Mouse (Mus musculus) mesoderm, embryonic 11.5 days (tissue): ENCODE data around the gene Gnb2.

Source experiments
- DNase-seq: peaks from one replicate; pipeline ENCODE4 v3.0.0-alpha.2; 2012; ENCODE audit warnings: low read depth, low spot score

The Gnb2 gene

GRCm38 (mm10) chr5:137519691-137520550 is 13.4 kb downstream of the Gnb2 start:
- no peak for DNase-seq

GRCm38 (mm10) chr5:137518436-137518835 is 14.9 kb downstream of the Gnb2 start, which contains the start of gene Gigyf1:
Gene Gigyf1, plus strand, starts transcription at chr5:137518548.
- DNase-seq: peak; percentile 34

- DNase-seq: no peak
These were observed 18.5 kb downstream of the Gnb2 start for GRCm38 (mm10) chr5:137514811-137515210.

- no peak for DNase-seq
These were observed 19.2 kb downstream of the Gnb2 start for GRCm38 (mm10) chr5:137513951-137514721.

GRCm38 (mm10) chr5:137512847-137513794 is 20.2 kb downstream of the Gnb2 start:
- peak; percentile 58 for DNase-seq

- DNase-seq: no peak
These were observed 21.6 kb downstream of the Gnb2 start for GRCm38 (mm10) chr5:137511706-137512105.

- no peak for DNase-seq
These were observed 22.5 kb downstream of the Gnb2 start for GRCm38 (mm10) chr5:137510573-137511390.

- peak; percentile 73 for DNase-seq
These were observed 23.3 kb downstream of the Gnb2 start for GRCm38 (mm10) chr5:137510014-137510501.

GRCm38 (mm10) chr5:137504041-137504440 is 29.3 kb downstream of the Gnb2 start:
- no peak for DNase-seq

- peak; percentile 87 for DNase-seq
These were observed 30.6 kb downstream of the Gnb2 start for GRCm38 (mm10) chr5:137502667-137503110.

GRCm38 (mm10) chr5:137501709-137502666 is 31.3 kb downstream of the Gnb2 start, which contains the start of gene Pop7:
Gene Pop7, minus strand, starts transcription at chr5:137502518.
- peak; percentile 100 for DNase-seq

- DNase-seq: no peak
These were observed 33.1 kb downstream of the Gnb2 start for GRCm38 (mm10) chr5:137500186-137500585.

- DNase-seq: no peak
These were observed 39.5 kb downstream of the Gnb2 start for GRCm38 (mm10) chr5:137493831-137494230.

- DNase-seq: no peak
These were observed 41.8 kb downstream of the Gnb2 start for GRCm38 (mm10) chr5:137491559-137491958.

- DNase-seq: peak; percentile 33
These were observed 45.7 kb downstream of the Gnb2 start for GRCm38 (mm10) chr5:137487616-137488015.

GRCm38 (mm10) chr5:137485851-137486155 is 47.5 kb downstream of the Gnb2 start:
- DNase-seq: no peak

- DNase-seq: peak; percentile 11
These were observed 48.0 kb downstream of the Gnb2 start for GRCm38 (mm10) chr5:137485071-137485850.

GRCm38 (mm10) chr5:137481897-137482296 is 51.4 kb downstream of the Gnb2 start:
- DNase-seq: peak; percentile 23
